8 mouse cellular contexts compared by ENCODE assay signal in the genomic region with DNA sequence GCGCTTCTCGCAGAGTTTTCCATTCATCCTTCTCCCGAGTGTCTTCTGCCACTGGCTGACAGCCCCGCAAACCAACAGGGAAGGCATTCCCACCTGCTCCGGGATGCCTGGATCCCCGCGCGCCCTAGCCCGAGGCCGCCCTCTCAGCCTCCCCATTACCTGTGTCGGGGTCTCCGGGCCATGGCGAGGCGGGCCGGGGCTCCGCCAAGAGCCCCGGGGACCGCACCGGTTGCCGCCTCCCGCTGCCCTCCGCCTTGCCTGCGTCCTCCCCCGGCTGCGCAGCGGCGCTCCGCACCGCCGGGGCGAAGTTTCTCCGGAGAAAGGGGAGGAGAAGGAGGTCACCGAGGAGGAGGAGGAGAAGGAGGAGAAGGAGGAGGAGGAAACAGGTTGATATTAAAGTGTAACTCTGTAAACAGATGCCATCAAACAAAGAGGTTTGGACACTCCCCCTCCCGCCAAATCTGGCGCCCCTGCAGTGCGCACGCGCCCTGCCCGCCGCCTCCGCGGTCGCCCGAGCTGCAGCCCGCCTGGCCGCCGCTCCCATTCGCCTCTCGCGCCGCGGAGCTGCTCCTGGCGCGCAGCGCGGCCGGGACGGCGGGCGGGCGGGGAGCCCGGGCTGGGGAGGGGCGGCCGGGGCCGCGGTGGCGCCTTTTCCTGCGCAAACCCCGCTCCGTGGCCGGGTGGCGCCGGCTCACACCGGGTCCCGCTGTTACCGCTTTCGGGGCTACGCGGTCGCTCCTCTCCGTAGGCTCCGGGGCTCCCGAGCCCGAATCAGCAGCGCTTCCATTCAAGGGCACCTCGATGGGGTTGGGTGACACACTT. TPM values are rescaled to one million over a fixed set of nuclear protein-coding genes. Genes with fewer than 3 reads are reported as not detected.
DNase-seq lines count a peak whose midpoint lies in the region; ATAC-seq lines count a peak whose summit lies in the region.

A gene (minus strand): TSS at position 448 of the 822 bp plus-strand sequence.

- H3K27me3 ChIP-seq in forebrain, embryonic 11.5 days (ENCODE audit: control insufficient read depth, insufficient read depth, low read length): peaks cover 35% of the 10 kb centered on the region
- H3K27me3 ChIP-seq in hindbrain, embryonic 12.5 days: peaks cover 37% of the 10 kb centered on the region

- H3K4me1 ChIP-seq in forebrain, embryonic 11.5 days (replicated peaks; ENCODE audit: control insufficient read depth, insufficient read depth, low read length): peaks cover 7% of the 10 kb centered on the region
- peaks cover 19% of the 10 kb centered on the region for H3K4me1 ChIP-seq in hindbrain, embryonic 12.5 days

- peak; percentile 88 for ATAC-seq in forebrain, embryonic 11.5 days (replicated peaks; ENCODE audit: low FRiP score)
- ATAC-seq in hindbrain, embryonic 12.5 days (ENCODE audit: low FRiP score): peak; percentile 89
- peak; percentile 67 for ATAC-seq in megakaryocyte progenitor cell, adult 5-6 weeks (replicated peaks; ENCODE audit: poor library complexity)
- no peak for ATAC-seq in monocyte, adult 5-6 weeks (replicated peaks; ENCODE audit: insufficient number of reproducible peaks, low FRiP score, low TSS enrichment, poor library complexity, severe bottlenecking)

- peak within 1 kb of the TSS; percentile 66 for H3K4me3 ChIP-seq in forebrain, embryonic 11.5 days (ENCODE audit: low read depth, low read length)
- peak within 1 kb of the TSS; percentile 73 for H3K4me3 ChIP-seq in hindbrain, embryonic 12.5 days

- peak within 1 kb of the TSS; percentile 90 for H3K9ac ChIP-seq in forebrain, embryonic 11.5 days (ENCODE audit: low read length)
- H3K9ac ChIP-seq in hindbrain, embryonic 12.5 days: peak within 1 kb of the TSS; percentile 76

- peak within 1 kb of the TSS; percentile 41; the same call in 1 of the 2 replicates for H3K27ac ChIP-seq in forebrain, embryonic 11.5 days (ENCODE audit: low read depth, low read length)
- peak within 1 kb of the TSS; percentile 55; the same call in 1 of the 2 replicates for H3K27ac ChIP-seq in hindbrain, embryonic 12.5 days

- no peaks in the 10 kb centered on the region for H3K36me3 ChIP-seq in forebrain, embryonic 11.5 days (ENCODE audit: control insufficient read depth, insufficient read depth, low read length)
- no peaks in the 10 kb centered on the region for H3K36me3 ChIP-seq in hindbrain, embryonic 12.5 days

- H3K4me2 ChIP-seq in forebrain, embryonic 11.5 days (ENCODE audit: low read depth, low read length, severe bottlenecking): peak within 1 kb of the TSS; percentile 100
- peak within 1 kb of the TSS; percentile 99 for H3K4me2 ChIP-seq in hindbrain, embryonic 12.5 days (replicated peaks)

- WGBS in forebrain, embryonic 11.5 days: under 1% methylated on average over 83 of the region's 86 CpGs
- 1% methylated on average over 78 of the region's 86 CpGs for WGBS in hindbrain, embryonic 12.5 days

- DNase-seq in Muller cell, postnatal 12 days (ENCODE audit: inconsistent ontology term): peak; percentile 86
- peak; percentile 71 for DNase-seq in c-Kit-positive CD71-positive TER-119-negative erythroid progenitor cells, embryonic 14.5 days (ENCODE audit: low read depth)
- DNase-seq in forebrain, embryonic 11.5 days (ENCODE audit: low spot score): peak; percentile 91
- DNase-seq in left cerebral cortex, postnatal 25 days (ENCODE audit: low spot score in 2 of 2): peak; percentile 27 to 38
- DNase-seq in right cerebral cortex, postnatal 25 days: peak; percentile 53

- H3K9me3 ChIP-seq in forebrain, embryonic 11.5 days (ENCODE audit: control insufficient read depth, low read length): no peaks in the 10 kb centered on the region
- no peaks in the 10 kb centered on the region for H3K9me3 ChIP-seq in hindbrain, embryonic 12.5 days (replicated peaks)

- intact Hi-C loops in left cerebral cortex, postnatal 25 days (cut with DNase I): no loop called here

RNA-seq across cellular contexts. Expression of the gene that starts here (rescaled TPM):
- polyA plus RNA-seq in forebrain, embryonic 11.5 days (2014; fragmentation: Nextera tagmentation; extraction: Ambion mirVana): 8.9 and 9.7 TPM in 2 replicates
- 4.6 and 5.3 TPM in 2 replicates for polyA plus RNA-seq in hindbrain, embryonic 12.5 days (2016; fragmentation: Nextera tagmentation; extraction: Ambion mirVana)
- under 1 TPM; 0.34 to 0.60 TPM for total RNA-seq in left cerebral cortex, postnatal 25 days (2021)
- total RNA-seq in megakaryocyte progenitor cell, adult 5-6 weeks (2015): 681 and 848 TPM in 2 replicates
- 484 and 588 TPM in 2 replicates for total RNA-seq in megakaryocyte progenitor cell, adult 5-6 weeks (2017)
- 9.9 to 15.6 TPM (median 14.3 TPM) in 3 replicates for total RNA-seq in monocyte, adult 5-6 weeks (2017)

Comparison
In these comparisons a context has a peak if more than half of its experiments do, and no peak if none do; other contexts are left out.
1. RNA of the gene that starts here (total RNA-seq): 484 to 848 TPM in megakaryocyte progenitor cell, adult 5-6 weeks; 9.9 to 15.6 TPM in monocyte, adult 5-6 weeks and 0.34 to 0.60 TPM in left cerebral cortex, postnatal 25 days; every median in the first group is over 10 times any median in the second.
2. Peak in DNase-seq in left cerebral cortex, postnatal 25 days; RNA of the gene not detected or under 1 TPM.
3. DNase-seq: peak in every context shown above with its lines; median percentile 91 in forebrain, embryonic 11.5 days; 86 in Muller cell, postnatal 12 days; 71 in c-Kit-positive CD71-positive TER-119-negative erythroid progenitor cells, embryonic 14.5 days; 53 in right cerebral cortex, postnatal 25 days; 32 in left cerebral cortex, postnatal 25 days.